Comparison of ENCODE assay signal across 8 mouse cellular contexts in genomic region chr10:22608799-22609357, GRCm38 (mm10). TPM values are rescaled to one million over a fixed set of nuclear protein-coding genes. Genes with fewer than 3 reads are reported as not detected.
DNase-seq lines count a peak whose midpoint lies in the region; ATAC-seq and TF ChIP-seq lines count a peak whose summit lies in the region.

No protein-coding gene starts in this region.

- H3K27ac ChIP-seq in forebrain, embryonic 12.5 days: peak overlapping the region; percentile 68
- peak overlapping the region; percentile 57; the same call in 1 of the 2 replicates for H3K27ac ChIP-seq in layer of hippocampus, adult 2 months
- peak overlapping the region; percentile 78 for H3K27ac ChIP-seq in midbrain, embryonic 13.5 days
- H3K27ac ChIP-seq in stomach, embryonic 15.5 days: no peak overlapping the region

- H3K4me3 ChIP-seq in forebrain, embryonic 12.5 days (replicated peaks): peak overlapping the region; percentile 7; the same call in 1 of the 2 replicates
- H3K4me3 ChIP-seq in layer of hippocampus, adult 2 months: peak overlapping the region; percentile 46
- H3K4me3 ChIP-seq in midbrain, embryonic 13.5 days (replicated peaks): peak overlapping the region; percentile 17
- H3K4me3 ChIP-seq in stomach, embryonic 15.5 days (replicated peaks): no peak overlapping the region

- H3K4me1 ChIP-seq in forebrain, embryonic 12.5 days: peaks cover 13% of the 10 kb centered on the region
- H3K4me1 ChIP-seq in midbrain, embryonic 13.5 days (replicated peaks): peaks cover 17% of the 10 kb centered on the region
- H3K4me1 ChIP-seq in stomach, embryonic 15.5 days: no peaks in the 10 kb centered on the region

- H3K27me3 ChIP-seq in forebrain, embryonic 12.5 days: no peaks in the 10 kb centered on the region
- no peaks in the 10 kb centered on the region for H3K27me3 ChIP-seq in midbrain, embryonic 13.5 days
- no peaks in the 10 kb centered on the region for H3K27me3 ChIP-seq in stomach, embryonic 15.5 days (replicated peaks)

- H3K9ac ChIP-seq in forebrain, embryonic 12.5 days: peak overlapping the region; percentile 8; the same call in 1 of the 2 replicates
- H3K9ac ChIP-seq in midbrain, embryonic 13.5 days (replicated peaks): peak overlapping the region; percentile 53; the same call in 1 of the 2 replicates
- no peak overlapping the region for H3K9ac ChIP-seq in stomach, embryonic 15.5 days

- H3K9me3 ChIP-seq in forebrain, embryonic 12.5 days: no peaks in the 10 kb centered on the region
- no peaks in the 10 kb centered on the region for H3K9me3 ChIP-seq in midbrain, embryonic 13.5 days
- no peaks in the 10 kb centered on the region for H3K9me3 ChIP-seq in stomach, embryonic 15.5 days

- no peak for TF ChIP-seq CTCF in layer of hippocampus, adult 2 months (conservative IDR thresholded peaks at IDR 0.05)

- H3K36me3 ChIP-seq in forebrain, embryonic 12.5 days (replicated peaks): no peaks in the 10 kb centered on the region
- no peaks in the 10 kb centered on the region for H3K36me3 ChIP-seq in midbrain, embryonic 13.5 days
- no peaks in the 10 kb centered on the region for H3K36me3 ChIP-seq in stomach, embryonic 15.5 days

- 2% methylated on average over 11 of the region's 11 CpGs for WGBS in forebrain, embryonic 12.5 days
- under 1% methylated on average over 11 of the region's 11 CpGs for WGBS in midbrain, embryonic 13.5 days
- WGBS in stomach, embryonic 15.5 days: 4% methylated on average over 11 of the region's 11 CpGs

- H3K4me2 ChIP-seq in forebrain, embryonic 12.5 days: peak overlapping the region; percentile 50
- H3K4me2 ChIP-seq in midbrain, embryonic 13.5 days (replicated peaks): peak overlapping the region; percentile 48
- peak overlapping the region; percentile 41 for H3K4me2 ChIP-seq in stomach, embryonic 15.5 days

- peak; percentile 7 for DNase-seq in cerebellum, adult 11-12 months
- DNase-seq in cerebellum, adult 11 months: no peak
- DNase-seq in ES-CJ7 (ENCODE audit: low read depth, low spot score): peak; percentile 75
- DNase-seq in layer of hippocampus, adult 2 months (ENCODE audit: low spot score in 2 of 2): peak; percentile 59 to 65
- no peak for DNase-seq in urinary bladder, adult 2 months (ENCODE audit: low spot score)

- peak; percentile 83 for ATAC-seq in forebrain, embryonic 12.5 days (ENCODE audit: low FRiP score)
- ATAC-seq in midbrain, embryonic 13.5 days: peak; percentile 86
- ATAC-seq in stomach, embryonic 15.5 days (ENCODE audit: insufficient read depth, low FRiP score, low read depth): no peak

RNA-seq across cellular contexts. Expression of gene Slc2a12, which starts 35.9 kb away (rescaled TPM):
- 1.8 and 2.1 TPM in 2 replicates for polyA plus RNA-seq in forebrain, embryonic 12.5 days (2016; fragmentation: Nextera tagmentation; extraction: Ambion mirVana)
- 1 to 10 TPM; 3.1 to 6.0 TPM for total RNA-seq in layer of hippocampus, adult 2 months (2021)
- polyA plus RNA-seq in midbrain, embryonic 13.5 days (2015; fragmentation: Nextera tagmentation; extraction: Ambion mirVana): 3.5 and 4.2 TPM in 2 replicates
- 1.2 TPM in 2 replicates for polyA plus RNA-seq in stomach, embryonic 15.5 days (2015; fragmentation: Nextera tagmentation; extraction: Ambion mirVana)
- 9.4 and 12.5 TPM in 2 replicates for polyA plus RNA-seq in urinary bladder, adult 2 months (2012; rRNA removed)

Comparison
In these comparisons a context has a peak if more than half of its experiments do, and no peak if none do; other contexts are left out.
1. DNase-seq: peak in cerebellum, adult 11-12 months (single experiment), ES-CJ7 (single experiment) and layer of hippocampus, adult 2 months (2 of 2); none in cerebellum, adult 11 months (single experiment) and urinary bladder, adult 2 months (single experiment).
2. Peak in every context shown above with its lines, with median percentiles within 50 percentile points of each other: H3K4me2 ChIP-seq.